Mouse (Mus musculus) right cerebral cortex, postnatal 4 days (tissue): ENCODE results near the gene Plcb1.

Experiments
- DNase-seq: peaks from one replicate; pipeline ENCODE4 v3.0.0-alpha.2; 2022

Plcb1 gene

DNA sequence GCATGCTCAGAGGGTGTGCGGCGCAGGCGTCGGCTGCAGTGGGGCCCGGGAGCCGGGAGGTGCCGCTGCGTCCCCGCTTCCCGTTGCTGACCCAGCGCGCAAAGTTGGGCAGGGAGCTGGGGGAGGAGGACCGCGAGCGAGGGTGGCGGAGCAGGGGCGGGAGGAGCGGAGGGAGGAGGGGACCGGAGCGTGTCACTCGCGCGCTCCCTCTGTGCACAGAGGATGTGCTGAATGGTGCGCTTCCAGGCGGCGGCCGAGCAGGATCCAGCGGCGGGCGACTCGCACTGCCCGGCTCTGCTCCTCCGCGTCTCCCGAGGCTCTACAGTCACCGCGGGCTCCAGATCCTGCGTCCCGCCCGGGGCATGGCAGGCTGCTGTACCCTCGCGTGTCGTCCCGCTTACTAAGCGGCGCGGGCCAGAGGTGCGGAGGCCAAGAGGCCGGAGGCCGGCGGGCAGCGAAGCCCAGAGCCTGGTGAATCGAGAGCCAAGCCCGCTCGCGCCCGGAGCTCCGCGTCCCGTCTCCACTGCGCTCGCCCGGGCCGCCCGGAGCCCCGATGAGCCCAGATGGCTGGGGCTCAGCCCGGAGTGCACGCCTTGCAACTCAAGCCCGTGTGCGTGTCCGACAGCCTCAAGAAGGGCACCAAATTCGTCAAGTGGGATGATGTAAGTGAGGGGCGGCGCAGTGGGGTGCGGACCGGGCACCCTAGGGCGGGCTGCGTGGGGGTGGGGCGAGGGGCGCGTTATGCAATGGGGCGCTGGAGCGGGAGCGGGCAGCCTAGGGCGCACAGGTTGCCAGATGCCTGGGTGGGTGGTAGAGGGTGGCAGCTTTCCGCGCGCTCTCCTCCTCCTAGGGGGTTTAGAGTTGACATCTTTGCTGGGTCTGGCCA is at the start of gene Plcb1:
Gene Plcb1 (plus strand): TSS at position 98 of the 886 bp plus-strand sequence.
- DNase-seq, result peak; percentile 90

- no peak for DNase-seq
Observed at GRCm38 (mm10) chr2:134755537-134755936, 30.3 kb upstream of the Plcb1 start.

- DNase-seq, result no peak
Observed at GRCm38 (mm10) chr2:134756086-134756485, 29.8 kb upstream of the Plcb1 start.

GRCm38 (mm10) chr2:134761029-134761428 is 24.8 kb upstream of the Plcb1 start:
- DNase-seq, result no peak

GRCm38 (mm10) chr2:134763406-134763990 is 22.4 kb upstream of the Plcb1 start:
- DNase-seq, result no peak

GRCm38 (mm10) chr2:134764506-134764905 is 21.4 kb upstream of the Plcb1 start:
- no peak for DNase-seq

GRCm38 (mm10) chr2:134779826-134780225 is 6.0 kb upstream of the Plcb1 start:
- no peak for DNase-seq

DNA sequence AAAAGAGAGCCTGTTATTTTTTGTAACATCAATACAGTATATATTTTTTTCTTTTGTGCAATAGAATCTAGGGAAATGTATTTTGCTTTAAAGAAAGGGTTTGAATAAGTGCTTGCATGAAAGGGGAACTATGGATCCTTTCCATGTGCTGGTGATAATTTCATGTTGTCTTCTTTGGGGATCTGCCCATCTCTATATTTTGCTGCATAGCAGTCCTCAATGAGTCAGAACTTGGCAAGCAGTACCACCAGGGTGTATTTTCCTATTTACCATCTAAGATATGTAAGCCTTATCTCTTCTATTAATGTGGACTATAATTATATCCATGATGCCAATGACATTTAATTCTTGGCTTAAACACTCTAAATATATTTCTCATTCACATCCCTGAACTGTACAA is 5.6 kb upstream of the Plcb1 start:
- no peak for DNase-seq

- peak; percentile 13 for DNase-seq
Observed at GRCm38 (mm10) chr2:134786856-134787250, 986 bp downstream of the Plcb1 start.

DNA sequence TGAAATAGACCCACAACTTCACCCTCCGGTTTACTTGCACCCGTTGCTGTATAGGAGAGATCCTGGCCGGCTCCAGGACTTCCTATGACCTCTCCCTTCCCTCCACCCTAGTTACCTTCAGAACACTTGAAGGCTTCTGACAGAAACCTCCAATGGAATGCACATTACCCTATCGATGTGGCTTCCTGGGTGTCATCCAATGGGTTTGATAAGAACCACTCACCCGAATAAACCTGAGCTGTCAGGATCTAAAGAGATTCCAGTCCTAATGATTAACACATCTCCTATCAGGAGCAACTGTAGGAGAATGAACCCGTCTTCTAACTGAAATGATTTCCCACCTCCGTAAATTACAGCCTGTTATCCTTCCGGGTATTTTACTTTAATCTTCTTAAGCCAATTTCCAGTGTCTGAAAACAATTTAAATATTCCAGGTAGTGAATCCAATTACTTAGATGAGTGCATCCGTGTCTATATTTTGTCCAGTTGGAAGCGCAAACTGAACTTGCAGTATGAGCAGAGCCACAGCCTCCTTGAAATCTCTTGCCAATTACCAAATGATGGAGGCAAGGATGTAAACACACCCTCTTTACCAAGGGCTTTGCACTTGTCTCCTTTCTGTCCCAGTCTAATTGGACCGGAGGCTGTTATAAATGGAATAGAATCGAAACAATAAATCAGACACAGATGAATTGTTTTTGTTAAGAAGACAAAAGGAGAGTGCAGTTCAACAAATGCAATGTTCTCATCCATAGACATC is 1.6 kb downstream of the Plcb1 start:
- no peak for DNase-seq

GRCm38 (mm10) chr2:134792926-134793325 is 7.1 kb downstream of the Plcb1 start:
- DNase-seq, result no peak

GRCm38 (mm10) chr2:134800226-134800625 is 14.4 kb downstream of the Plcb1 start:
- no peak for DNase-seq

DNA sequence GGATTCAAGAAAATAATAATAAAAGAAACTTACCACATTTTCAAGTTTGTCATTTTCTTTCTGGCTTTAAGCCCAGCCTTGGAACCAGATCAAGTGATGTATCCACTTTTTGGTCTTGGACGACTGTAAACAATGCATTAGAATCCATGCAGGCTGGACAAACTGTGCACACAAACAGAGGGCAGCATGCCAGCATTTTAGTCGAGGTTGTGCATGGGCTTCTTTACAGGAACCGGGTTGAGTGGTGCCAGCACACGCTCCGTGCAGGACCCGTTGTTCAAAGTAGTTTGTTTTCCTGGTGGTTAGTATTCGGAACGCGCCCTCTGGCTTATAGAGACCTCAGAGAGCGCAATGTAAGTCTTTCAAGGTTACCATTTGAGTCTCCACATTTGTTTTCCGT is 30.5 kb downstream of the Plcb1 start:
- peak; percentile 21 for DNase-seq

GRCm38 (mm10) chr2:134817058-134817840 is 31.4 kb downstream of the Plcb1 start:
- DNase-seq, result no peak

- no peak for DNase-seq
Observed at GRCm38 (mm10) chr2:134821176-134821575, 35.3 kb downstream of the Plcb1 start.

GRCm38 (mm10) chr2:134825645-134826044 is 39.8 kb downstream of the Plcb1 start:
- no peak for DNase-seq

DNA sequence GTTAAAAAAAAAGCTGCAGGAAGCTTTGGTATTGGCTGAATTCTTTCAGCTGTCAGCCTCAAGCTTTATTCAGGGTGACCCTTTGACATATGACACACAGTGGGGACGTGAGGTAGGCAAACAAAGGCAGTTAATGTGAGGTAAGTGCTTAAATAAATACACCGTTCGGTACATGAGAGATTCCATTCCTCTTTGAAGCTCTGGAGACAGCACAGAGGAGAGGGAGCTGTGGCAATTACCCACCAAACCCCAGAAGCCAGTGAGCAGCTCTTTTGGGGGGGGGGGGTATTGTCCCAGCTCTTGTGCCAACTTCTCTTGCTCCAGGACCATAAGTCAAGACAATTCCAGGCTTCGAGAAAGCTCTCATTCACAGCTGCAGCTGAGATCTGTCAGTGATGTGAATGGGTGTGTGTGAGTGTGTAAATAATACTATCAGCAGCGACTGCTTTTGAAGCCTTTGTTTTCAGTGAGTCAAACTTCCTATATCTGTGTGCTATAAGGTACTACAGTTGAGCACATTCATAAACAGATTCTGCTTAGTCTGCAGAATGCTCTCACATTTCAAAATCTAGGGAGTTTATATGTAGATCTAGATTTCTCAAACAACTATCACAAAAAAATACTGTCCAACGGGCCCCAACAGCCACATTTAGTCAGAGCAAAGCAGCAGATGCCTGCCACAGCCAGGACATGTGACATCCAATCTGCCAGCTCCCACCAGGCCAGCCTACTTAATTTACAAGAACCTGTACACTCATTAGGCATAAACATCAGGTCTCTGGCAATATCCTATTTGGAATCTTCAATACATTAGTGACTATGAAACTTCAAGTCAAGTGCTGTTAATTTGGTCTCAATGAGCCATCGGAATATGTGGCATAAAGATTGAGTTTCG is 40.5 kb downstream of the Plcb1 start:
- DNase-seq, result no peak

- no peak for DNase-seq
Observed at GRCm38 (mm10) chr2:134827778-134828487, 42.1 kb downstream of the Plcb1 start.

DNA sequence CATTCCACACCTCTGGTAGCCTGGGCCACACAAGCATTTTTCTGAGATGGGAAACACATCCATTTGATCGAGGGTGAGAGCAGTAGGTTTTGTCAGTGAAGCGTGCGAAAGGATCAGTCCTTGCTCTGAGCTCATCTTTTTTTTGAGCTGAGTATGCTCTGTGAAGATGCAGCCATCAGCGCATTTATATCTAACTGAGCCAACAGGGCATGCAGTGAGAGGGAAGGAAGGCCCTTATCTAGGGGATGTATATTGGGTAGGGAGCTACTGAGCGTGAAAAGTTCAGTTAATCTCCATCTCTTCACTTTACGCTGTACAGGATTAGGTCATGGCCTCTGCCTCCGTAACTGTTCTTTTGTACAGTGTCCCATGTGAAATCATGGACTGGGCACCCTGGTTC is 46.0 kb downstream of the Plcb1 start:
- no peak for DNase-seq

DNA sequence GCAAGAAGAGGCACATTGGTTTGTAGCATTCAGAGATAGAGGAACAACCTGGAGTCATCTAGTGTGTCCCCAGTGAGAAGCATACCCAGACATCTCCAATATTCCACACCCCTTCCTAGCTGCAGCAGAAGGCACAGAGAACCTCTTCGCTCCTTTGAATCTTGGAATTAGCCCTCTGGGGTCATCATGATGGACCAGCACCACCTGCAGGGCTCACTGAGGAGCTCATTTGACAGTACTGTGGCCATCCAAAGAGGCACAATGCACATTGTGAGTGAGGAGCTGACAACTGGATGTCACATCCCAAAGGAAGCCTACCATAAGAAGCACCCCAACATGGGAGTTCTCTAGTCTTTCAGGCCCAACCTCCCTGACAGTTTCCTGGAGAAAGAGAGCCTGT is 50.2 kb downstream of the Plcb1 start:
- no peak for DNase-seq

- DNase-seq, result no peak
Observed at GRCm38 (mm10) chr2:134838185-134838584, 52.3 kb downstream of the Plcb1 start.
